Mouse (Mus musculus): ENCODE data around the gene Tnr. TPM values are rescaled to one million over a fixed set of nuclear protein-coding genes. Genes with fewer than 3 reads are reported as not detected.

Tnr gene
- polyA plus RNA-seq, 1 experiment from 2014 or later = not detected

- WGBS = 78% methylated on average over 6 of the region's 6 CpGs
- H3K9me3 ChIP-seq (ENCODE audit: low read depth, low read length) = no peaks in the 10 kb centered on the region
- H3K4me1 ChIP-seq (ENCODE audit: insufficient read depth) = 0 out of 2 replicates have a peak, but pooled peaks cover 4% of the 10 kb centered on the region
- H3K27ac ChIP-seq (ENCODE audit: low read depth) = no peak overlapping the region
- ATAC-seq (ENCODE audit: insufficient read depth) (no peak), DNase-seq (no peak)
- no peaks in the 10 kb centered on the region for H3K36me3 ChIP-seq (ENCODE audit: insufficient read depth)
- H3K4me3 ChIP-seq (ENCODE audit: low read depth, low read length) = no peak overlapping the region
- H3K27me3 ChIP-seq (ENCODE audit: insufficient read depth, low read length) = no peaks in the 10 kb centered on the region
- no peak overlapping the region for H3K9ac ChIP-seq
- no peak for TF ChIP-seq CTCF (IDR thresholded peaks at IDR 0.05; ENCODE audit: low read depth)
- H3K4me2 ChIP-seq = no peak overlapping the region
Measured at GRCm38 (mm10) chr1:159566046-159566445, 42.5 kb downstream of the Tnr start.

- ATAC-seq (ENCODE audit: insufficient read depth) (no peak), DNase-seq (no peak)
- Histone ChIP-seq H3K4me2 (no peak overlapping the region), H3K4me1 (ENCODE audit: insufficient read depth) (0 out of 2 replicates have a peak, but pooled peaks cover 4% of the 10 kb centered on the region), H3K9ac (no peak overlapping the region), H3K27me3 (ENCODE audit: insufficient read depth, low read length) (no peaks in the 10 kb centered on the region), H3K27ac (ENCODE audit: low read depth) (no peak overlapping the region), H3K36me3 (ENCODE audit: insufficient read depth) (no peaks in the 10 kb centered on the region), H3K9me3 (ENCODE audit: low read depth, low read length) (no peaks in the 10 kb centered on the region), H3K4me3 (ENCODE audit: low read depth, low read length) (no peak overlapping the region)
- 62% methylated on average over 7 of the region's 7 CpGs for WGBS
- TF ChIP-seq CTCF (IDR thresholded peaks at IDR 0.05; ENCODE audit: low read depth) = no peak
Measured at GRCm38 (mm10) chr1:159567171-159567570, 43.6 kb downstream of the Tnr start.

DNA sequence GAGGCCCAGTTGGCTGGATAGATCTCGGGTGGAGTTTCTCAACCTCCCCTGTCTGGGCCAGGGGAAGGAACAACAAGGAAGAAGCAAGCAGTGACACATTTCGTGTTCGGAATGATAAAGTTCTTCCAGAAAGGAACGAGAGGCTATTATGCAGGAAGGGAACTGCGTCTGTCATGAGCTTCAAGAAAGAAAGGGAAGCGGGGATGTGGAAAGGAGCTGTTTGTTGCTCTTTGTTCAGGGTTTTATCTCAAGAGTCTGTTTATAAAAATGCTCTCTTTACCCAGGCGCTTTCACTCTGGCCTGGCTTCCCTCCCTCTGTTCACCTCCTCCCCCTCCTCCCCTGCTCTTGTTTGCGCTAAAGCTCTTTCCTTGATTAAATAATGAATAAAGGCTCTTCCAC lies 46.7 kb downstream of the Tnr start:
- H3K9ac ChIP-seq = no peak overlapping the region
- no peaks in the 10 kb centered on the region for H3K9me3 ChIP-seq (ENCODE audit: low read depth, low read length)
- H3K4me3 ChIP-seq (ENCODE audit: low read depth, low read length) = no peak overlapping the region
- 9% methylated on average over 8 of the region's 8 CpGs for WGBS
- ATAC-seq (ENCODE audit: insufficient read depth) (peak; percentile 82), DNase-seq (peak; percentile 58)
- 0 out of 2 replicates have a peak, but pooled peaks cover 4% of the 10 kb centered on the region for H3K4me1 ChIP-seq (ENCODE audit: insufficient read depth)
- TF ChIP-seq CTCF (IDR thresholded peaks at IDR 0.05; ENCODE audit: low read depth) = no peak
- no peaks in the 10 kb centered on the region for H3K27me3 ChIP-seq (ENCODE audit: insufficient read depth, low read length)
- H3K4me2 ChIP-seq = peak overlapping the region; percentile 2; the same call in 1 of the 2 replicates
- peak overlapping the region; percentile 54 for H3K27ac ChIP-seq (ENCODE audit: low read depth)
- H3K36me3 ChIP-seq (ENCODE audit: insufficient read depth) = no peaks in the 10 kb centered on the region

DNA sequence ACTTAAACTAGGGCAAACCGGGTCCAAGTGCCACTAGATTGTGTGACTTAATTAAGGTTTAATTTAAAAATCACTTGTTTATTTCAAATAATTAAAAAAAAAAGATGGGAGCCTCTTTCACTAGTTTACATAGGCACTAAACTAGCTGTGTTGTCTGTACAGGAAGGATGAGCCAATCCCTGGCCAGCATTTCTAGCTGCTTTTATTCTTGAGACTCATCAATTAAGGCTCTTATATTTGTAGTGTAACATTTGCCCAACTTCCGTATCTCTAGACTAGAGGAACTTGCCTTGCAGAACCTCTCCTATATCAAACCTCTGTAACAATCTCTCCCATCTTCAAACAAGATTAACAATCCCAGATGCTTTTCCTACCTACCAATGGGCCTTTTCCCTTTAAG lies 47.3 kb downstream of the Tnr start:
- no peaks in the 10 kb centered on the region for H3K36me3 ChIP-seq (ENCODE audit: insufficient read depth)
- H3K4me2 ChIP-seq = no peak overlapping the region
- H3K27me3 ChIP-seq (ENCODE audit: insufficient read depth, low read length) = no peaks in the 10 kb centered on the region
- H3K9ac ChIP-seq = no peak overlapping the region
- no peak for ATAC-seq (ENCODE audit: insufficient read depth)
- DNase-seq = no peak
- H3K4me3 ChIP-seq (ENCODE audit: low read depth, low read length) = no peak overlapping the region
- H3K9me3 ChIP-seq (ENCODE audit: low read depth, low read length) = no peaks in the 10 kb centered on the region
- 35% methylated on average over 2 of the region's 2 CpGs for WGBS
- TF ChIP-seq CTCF (IDR thresholded peaks at IDR 0.05; ENCODE audit: low read depth) = no peak
- H3K4me1 ChIP-seq (ENCODE audit: insufficient read depth) = 0 out of 2 replicates have a peak, but pooled peaks cover 4% of the 10 kb centered on the region
- no peak overlapping the region for H3K27ac ChIP-seq (ENCODE audit: low read depth)

GRCm38 (mm10) chr1:159571951-159572350 lies 48.4 kb downstream of the Tnr start:
- Histone ChIP-seq H3K36me3 (ENCODE audit: insufficient read depth) (no peaks in the 10 kb centered on the region), H3K27ac (ENCODE audit: low read depth) (no peak overlapping the region), H3K9ac (no peak overlapping the region), H3K9me3 (ENCODE audit: low read depth, low read length) (no peaks in the 10 kb centered on the region), H3K4me1 (ENCODE audit: insufficient read depth) (0 out of 2 replicates have a peak, but pooled peaks cover 4% of the 10 kb centered on the region), H3K4me3 (ENCODE audit: low read depth, low read length) (no peak overlapping the region), H3K4me2 (no peak overlapping the region), H3K27me3 (ENCODE audit: insufficient read depth, low read length) (no peaks in the 10 kb centered on the region)
- ATAC-seq (ENCODE audit: insufficient read depth) = no peak
- TF ChIP-seq CTCF (IDR thresholded peaks at IDR 0.05; ENCODE audit: low read depth) = no peak
- 85% methylated on average over 3 of the region's 3 CpGs for WGBS
- no peak for DNase-seq

- Histone ChIP-seq H3K9ac (no peak overlapping the region), H3K4me1 (ENCODE audit: insufficient read depth) (0 out of 2 replicates have a peak, but pooled peaks cover 4% of the 10 kb centered on the region), H3K9me3 (ENCODE audit: low read depth, low read length) (no peaks in the 10 kb centered on the region), H3K4me2 (no peak overlapping the region), H3K4me3 (ENCODE audit: low read depth, low read length) (no peak overlapping the region), H3K27ac (ENCODE audit: low read depth) (no peak overlapping the region), H3K36me3 (ENCODE audit: insufficient read depth) (no peaks in the 10 kb centered on the region), H3K27me3 (ENCODE audit: insufficient read depth, low read length) (no peaks in the 10 kb centered on the region)
- ATAC-seq (ENCODE audit: insufficient read depth) (no peak), DNase-seq (no peak)
- no peak for TF ChIP-seq CTCF (IDR thresholded peaks at IDR 0.05; ENCODE audit: low read depth)
- WGBS = 78% methylated on average over 2 of the region's 2 CpGs
Measured at GRCm38 (mm10) chr1:159573116-159573515, 49.5 kb downstream of the Tnr start.

DNA sequence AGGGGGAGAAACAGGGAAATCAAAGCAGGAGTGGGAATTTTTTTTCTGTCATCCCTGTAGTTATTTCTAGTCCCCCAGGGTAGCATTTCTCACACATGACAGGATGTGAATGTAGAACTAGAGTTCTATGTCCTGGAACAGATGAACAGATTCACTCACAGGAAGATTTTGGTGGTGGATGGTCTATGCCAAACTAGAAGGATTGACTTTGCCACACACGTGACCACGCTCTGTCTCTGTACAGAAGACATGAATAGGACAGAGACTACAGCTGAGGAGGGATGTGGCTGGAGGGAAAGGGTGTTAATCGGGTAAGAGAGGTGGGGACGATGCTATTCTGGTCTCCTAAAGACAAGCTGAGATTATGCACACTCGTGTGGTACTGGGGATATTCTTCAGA lies 51.1 kb downstream of the Tnr start:
- WGBS = 81% methylated on average over 5 of the region's 5 CpGs
- Histone ChIP-seq H3K4me1 (ENCODE audit: insufficient read depth) (0 out of 2 replicates have a peak, but pooled peaks cover 4% of the 10 kb centered on the region), H3K9ac (no peak overlapping the region), H3K27me3 (ENCODE audit: insufficient read depth, low read length) (no peaks in the 10 kb centered on the region), H3K36me3 (ENCODE audit: insufficient read depth) (no peaks in the 10 kb centered on the region), H3K27ac (ENCODE audit: low read depth) (no peak overlapping the region), H3K4me3 (ENCODE audit: low read depth, low read length) (no peak overlapping the region), H3K9me3 (ENCODE audit: low read depth, low read length) (no peaks in the 10 kb centered on the region), H3K4me2 (no peak overlapping the region)
- no peak for ATAC-seq (ENCODE audit: insufficient read depth)
- no peak for TF ChIP-seq CTCF (IDR thresholded peaks at IDR 0.05; ENCODE audit: low read depth)
- no peak for DNase-seq

DNA sequence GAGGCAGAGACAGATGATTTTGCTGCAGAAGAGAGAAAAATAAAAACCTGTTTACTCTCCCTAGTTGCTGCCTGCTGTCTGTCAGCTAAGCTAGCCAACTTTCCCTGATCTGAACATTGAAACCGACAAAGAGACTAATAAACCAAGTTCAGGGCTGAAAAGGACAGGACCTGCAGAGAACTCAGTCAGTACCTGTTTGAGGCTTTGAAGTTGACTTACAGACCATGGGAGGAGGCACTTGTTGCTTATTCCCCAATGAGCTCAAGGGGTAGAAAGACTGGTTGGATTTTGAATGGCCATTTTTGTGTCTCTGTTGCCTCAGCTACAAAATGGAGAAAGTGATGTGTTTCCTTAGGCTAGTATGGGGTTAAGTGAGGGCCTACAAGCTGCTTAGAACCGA lies 52.7 kb downstream of the Tnr start:
- Histone ChIP-seq H3K4me1 (ENCODE audit: insufficient read depth) (no peaks in the 10 kb centered on the region), H3K9ac (no peak overlapping the region), H3K4me2 (no peak overlapping the region), H3K4me3 (ENCODE audit: low read depth, low read length) (no peak overlapping the region), H3K9me3 (ENCODE audit: low read depth, low read length) (no peaks in the 10 kb centered on the region), H3K27ac (ENCODE audit: low read depth) (no peak overlapping the region), H3K27me3 (ENCODE audit: insufficient read depth, low read length) (no peaks in the 10 kb centered on the region), H3K36me3 (ENCODE audit: insufficient read depth) (no peaks in the 10 kb centered on the region)
- ATAC-seq (ENCODE audit: insufficient read depth) = no peak
- 66% methylated on average over 2 of the region's 2 CpGs for WGBS
- DNase-seq = no peak
- no peak for TF ChIP-seq CTCF (IDR thresholded peaks at IDR 0.05; ENCODE audit: low read depth)

All from lung, embryonic 14.5 days (tissue).